Mouse (Mus musculus): ENCODE measurements at regions not wholly inside any gene's neighbourhood (a gene's known extent, or its start where the extent isn't known, plus 50 kb on each side); places are given as distances from the start of the nearest gene placed in this dataset. TPM values are rescaled to one million over a fixed set of nuclear protein-coding genes. Genes with fewer than 3 reads are reported as not detected.

DNA sequence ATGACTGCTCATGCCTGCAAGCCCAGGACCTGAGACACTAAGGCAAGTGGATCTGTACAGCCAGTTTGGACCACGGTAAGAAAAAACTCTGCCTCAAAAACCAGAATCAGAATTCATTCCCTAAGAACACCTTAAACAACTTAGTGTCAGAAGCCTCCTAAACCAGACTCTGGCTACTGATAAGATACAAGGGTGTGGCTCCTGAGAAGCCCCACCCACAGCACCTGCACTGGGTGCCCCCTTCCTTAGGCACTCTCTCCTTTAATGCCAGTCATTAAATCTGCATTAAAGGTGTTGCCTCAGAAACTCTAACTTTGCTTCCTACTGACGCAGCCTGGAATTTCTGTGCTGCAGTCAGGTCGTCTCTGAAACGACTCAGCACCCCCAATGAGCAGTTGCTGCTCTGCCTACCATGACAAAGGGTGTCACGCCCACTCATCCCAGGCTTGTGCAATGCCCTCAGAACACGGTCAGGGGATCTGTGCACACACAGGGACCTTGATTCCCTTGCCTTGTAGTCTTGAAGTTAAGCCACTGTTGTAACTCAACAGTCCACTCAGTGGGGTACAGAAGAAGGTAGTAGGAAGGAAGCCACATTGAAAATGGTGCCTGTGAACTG lies 62.8 kb upstream of the H2afz start:
- no peak overlapping the region for H3K4me3 ChIP-seq
- H3K9me3 ChIP-seq, result no peaks in the 10 kb centered on the region
- WGBS, result 59% methylated on average over 6 of the region's 6 CpGs
- H3K9ac ChIP-seq, result no peak overlapping the region
- 0 out of 2 replicates have a peak, but pooled peaks cover 4% of the 10 kb centered on the region for H3K4me1 ChIP-seq
- H3K4me2 ChIP-seq (replicated peaks), result no peak overlapping the region
- ATAC-seq (ENCODE audit: low FRiP score, low read depth), result no peak
- H3K27ac ChIP-seq, result no peak overlapping the region
- no peaks in the 10 kb centered on the region for H3K27me3 ChIP-seq
- no peaks in the 10 kb centered on the region for H3K36me3 ChIP-seq

DNA sequence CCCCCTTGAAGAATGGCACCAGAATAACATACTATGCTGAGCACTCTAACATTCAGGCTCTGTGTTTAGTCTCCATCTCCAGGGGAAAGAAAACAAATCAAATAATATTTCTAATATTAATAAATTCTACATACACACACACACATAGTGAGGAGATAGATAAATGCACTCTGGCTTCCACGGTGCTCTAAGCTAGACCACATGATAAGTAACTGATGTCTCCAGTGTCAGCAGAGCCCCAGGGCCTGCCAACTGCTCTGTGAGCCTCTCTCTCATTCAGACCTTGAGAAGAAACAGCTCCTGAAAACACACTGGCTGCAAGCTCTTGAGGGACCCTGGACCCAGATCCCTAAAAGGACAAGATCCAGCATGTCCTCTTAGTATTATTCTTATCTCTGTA lies 56.9 kb upstream of the H2afz start:
- Histone ChIP-seq H3K4me2 (replicated peaks) (no peak overlapping the region), H3K36me3 (no peaks in the 10 kb centered on the region), H3K27ac (no peak overlapping the region), H3K9me3 (no peaks in the 10 kb centered on the region), H3K9ac (no peak overlapping the region), H3K4me1 (0 out of 2 replicates have a peak, but pooled peaks cover 4% of the 10 kb centered on the region), H3K4me3 (no peak overlapping the region), H3K27me3 (no peaks in the 10 kb centered on the region)
- ATAC-seq (ENCODE audit: low FRiP score, low read depth), result no peak
- WGBS, result 50% methylated on average over 1 of the region's 1 CpGs

DNA sequence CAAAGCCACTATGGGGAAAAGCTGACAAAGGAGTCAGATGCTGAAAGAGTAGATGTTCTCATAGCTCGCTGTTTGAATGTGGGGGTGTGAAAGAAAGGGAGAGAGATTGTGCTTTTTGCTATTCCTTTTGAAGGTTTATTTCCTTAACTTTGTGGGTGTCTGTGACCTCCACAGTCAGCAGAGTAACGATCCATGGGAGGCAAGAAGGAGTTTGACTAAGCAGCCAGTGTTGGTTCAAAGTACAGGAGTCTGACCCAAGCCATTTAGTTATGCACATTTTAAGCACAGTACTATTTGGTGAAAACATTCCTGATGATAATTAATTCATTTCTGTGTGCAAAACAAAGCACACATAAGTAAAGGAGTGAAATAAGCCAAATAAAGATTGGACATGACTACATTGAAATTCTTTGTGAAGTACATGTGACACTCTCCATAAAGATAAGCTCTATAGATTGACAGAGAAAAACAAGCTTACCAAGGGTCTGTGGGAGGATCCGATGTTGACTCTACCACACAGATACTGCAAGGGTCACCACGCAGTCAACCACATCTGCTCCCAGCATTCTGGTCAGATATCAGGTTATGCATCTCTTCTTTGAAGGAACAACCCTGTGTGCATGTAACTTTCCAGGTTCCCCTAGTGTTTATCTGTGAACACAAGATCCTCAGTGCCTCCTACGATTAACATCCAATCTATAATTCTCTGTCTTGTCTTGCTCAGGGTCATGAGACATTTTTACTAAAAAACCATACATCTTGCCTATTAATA lies 56.2 kb upstream of the H2afz start:
- Histone ChIP-seq H3K4me3 (no peak overlapping the region), H3K4me1 (0 out of 2 replicates have a peak, but pooled peaks cover 4% of the 10 kb centered on the region), H3K9ac (no peak overlapping the region), H3K27me3 (no peaks in the 10 kb centered on the region), H3K36me3 (no peaks in the 10 kb centered on the region), H3K4me2 (replicated peaks) (no peak overlapping the region), H3K27ac (no peak overlapping the region), H3K9me3 (no peaks in the 10 kb centered on the region)
- no peak for ATAC-seq (ENCODE audit: low FRiP score, low read depth)
- WGBS, result 79% methylated on average over 5 of the region's 5 CpGs

DNA sequence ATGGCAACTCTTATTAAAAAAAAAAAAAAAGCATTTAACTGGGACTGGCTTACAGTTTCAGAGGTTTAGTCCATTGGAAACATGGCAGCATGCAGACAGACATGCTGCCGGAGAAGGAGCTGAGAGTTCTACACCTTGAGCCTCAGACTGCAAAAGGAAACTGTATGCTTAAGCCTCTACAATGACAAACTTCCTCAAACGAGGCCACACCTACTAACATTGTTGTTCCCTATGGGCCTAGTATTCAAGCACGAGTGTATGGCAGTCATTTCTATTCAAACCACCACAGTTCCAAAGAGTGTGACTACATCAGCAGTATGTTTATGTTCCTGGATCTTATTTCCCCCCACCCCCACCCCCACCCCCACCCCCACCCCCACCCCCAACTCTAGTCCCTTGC lies 54.2 kb upstream of the H2afz start:
- H3K4me1 ChIP-seq, result 0 out of 2 replicates have a peak, but pooled peaks cover 4% of the 10 kb centered on the region
- ATAC-seq (ENCODE audit: low FRiP score, low read depth), result no peak
- no peak overlapping the region for H3K4me3 ChIP-seq
- H3K36me3 ChIP-seq, result no peaks in the 10 kb centered on the region
- H3K27me3 ChIP-seq, result no peaks in the 10 kb centered on the region
- WGBS, result 72% methylated on average over 3 of the region's 3 CpGs
- no peak overlapping the region for H3K9ac ChIP-seq
- H3K4me2 ChIP-seq (replicated peaks), result no peak overlapping the region
- H3K27ac ChIP-seq, result no peak overlapping the region
- H3K9me3 ChIP-seq, result no peaks in the 10 kb centered on the region

Small RNA genes lying in the stretch of these regions (microRNA-seq; reads per million reads assigned to microRNA genes)
- gene Mir6380, result not detected

All from limb, embryonic 13.5 days (tissue).